Mouse (Mus musculus) forebrain, postnatal 0 days (tissue): ENCODE measurements around the gene Zfp235. TPM values are rescaled to one million over a fixed set of nuclear protein-coding genes. Genes with fewer than 3 reads are reported as not detected.

Experiments
- ATAC-seq: fragments of 200-750 bp; cut with Nextera tagmentation; 2 replicates; pipeline ENCODE4 v1.8.0; 2017; ENCODE audit warnings: mild to moderate bottlenecking, moderate library complexity
- DNase-seq: peaks from one replicate; pipeline ENCODE4 v3.0.0-alpha.2; 2015
- H3K27ac ChIP-seq: fragments of 300-500 bp; sonication (generic); 2 replicates; pipeline ENCODE4 v1.5.1; 2014; ENCODE audit warnings: low read depth, mild to moderate bottlenecking, antibody characterized with exemption, low read length, moderate library complexity, mixed read lengths
- H3K27me3 ChIP-seq: fragments of 300-500 bp; sonication (generic); 2 replicates; pipeline ENCODE4 v1.6.1; 2014; ENCODE audit warnings: mild to moderate bottlenecking, low read length, mixed read lengths; ENCODE audit not compliant: insufficient read depth
- H3K36me3 ChIP-seq: fragments of 300-500 bp; sonication (generic); 2 replicates; pipeline ENCODE4 v1.6.1; 2014; ENCODE audit warnings: mild to moderate bottlenecking, moderate library complexity; ENCODE audit not compliant: insufficient read depth
- H3K4me1 ChIP-seq: fragments of 300-500 bp; sonication (generic); 2 replicates; pipeline ENCODE4 v1.6.1; 2014; ENCODE audit warnings: antibody characterized with exemption; ENCODE audit not compliant: insufficient read depth
- H3K4me2 ChIP-seq: fragments of 300-500 bp; sonication (generic); 2 replicates; pipeline ENCODE4 v1.6.1; 2014; ENCODE audit warnings: low read depth, mild to moderate bottlenecking, moderate library complexity
- H3K4me3 ChIP-seq: fragments of 300-500 bp; sonication (generic); 2 replicates; pipeline ENCODE4 v1.5.1; 2014; ENCODE audit warnings: low read depth, low read length, mixed read lengths
- H3K9ac ChIP-seq: fragments of 300-500 bp; sonication (generic); 2 replicates; pipeline ENCODE4 v1.6.1; 2014; ENCODE audit warnings: mild to moderate bottlenecking
- H3K9me3 ChIP-seq: fragments of 300-500 bp; sonication (generic); 2 replicates; pipeline ENCODE4 v1.6.1; 2016; ENCODE audit warnings: low read length
- CTCF ChIP-seq: sonication (generic); IDR thresholded peaks from 2 replicates; pipeline ENCODE4 v1.5.1; 2016; ENCODE audit warnings: antibody characterized with exemption, control low read depth, low read depth
- WGBS: fragments of 180-500 bp; shearing (Covaris S2); extraction: QIAGEN DNeasy Blood & Tissue Kit; methylation state at CpG from one replicate; pipeline ENCODE4 v1.1.7; 2014; 5-methylcytosine and 5-hydroxymethylcytosine counted together
- polyA plus RNA-seq: library from polyadenylated mRNA; unstranded; fragments of >200 nt; fragmentation: Nextera tagmentation; extraction: Ambion mirVana; gene quantifications from 2 replicates; pipeline ENCODE4 v1.2.1, GENCODE M21; 2015
- total RNA-seq: library from RNA; depleted of rRNA; stranded (reverse); fragments of >200 nt; gene quantifications from 2 replicates; pipeline ENCODE4 v1.2.3, GENCODE M21; 2014

Zfp235 gene
- total and polyA plus RNA-seq, 2 experiments from 2014 or later = 19.1 to 31.2 TPM

GRCm38 (mm10) chr7:24112156-24112856 is 21.7 kb upstream of the Zfp235 start, which contains the start of gene Zfp112:
Gene Zfp112 (plus strand): TSS chr7:24112314.
- H3K27ac ChIP-seq = peak within 1 kb of the TSS; percentile 51
- TF ChIP-seq CTCF = no peak
- 3% methylated on average over 23 of the region's 23 CpGs for WGBS

DNA sequence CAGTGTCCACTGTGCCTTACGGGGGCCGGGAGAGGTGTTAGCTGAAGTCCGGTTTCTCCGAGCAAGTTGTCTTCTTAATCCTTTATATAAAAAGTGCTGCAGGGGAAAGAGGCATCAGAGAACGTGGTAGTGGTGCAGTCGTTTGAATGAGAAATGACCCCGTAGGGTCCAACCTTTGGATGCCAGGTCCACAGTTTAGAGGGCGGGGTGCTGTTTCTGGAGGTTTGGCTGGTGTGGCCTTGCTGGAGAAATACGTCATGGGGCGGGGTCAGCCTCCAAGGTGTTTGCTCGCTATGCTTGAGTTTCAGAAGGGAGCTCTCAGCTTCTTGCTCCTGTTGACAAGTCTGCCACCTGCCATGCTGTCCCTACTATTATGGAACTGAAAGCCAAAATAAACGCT is 21.0 kb upstream of the Zfp235 start:
- Histone ChIP-seq H3K4me1 (peaks cover 3% of the 10 kb centered on the region; the same call in 1 of the 2 replicates), H3K27me3 (no peaks in the 10 kb centered on the region), H3K4me3 (peak overlapping the region; percentile 59), H3K9me3 (peaks cover 16% of the 10 kb centered on the region), H3K9ac (peak overlapping the region; percentile 67), H3K4me2 (peak overlapping the region; percentile 76), H3K27ac (peak overlapping the region; percentile 51; the same call in 1 of the 2 replicates), H3K36me3 (peaks cover 4% of the 10 kb centered on the region)
- TF ChIP-seq CTCF = no peak
- WGBS = 13% methylated on average over 12 of the region's 12 CpGs
- DNase-seq (no peak), ATAC-seq (no peak)

More at GRCm38 (mm10) chr7:24112156-24112856, 21.7 kb upstream of the Zfp235 start, which contains the start of gene Zfp112:
- H3K9me3 ChIP-seq = peaks cover 23% of the 10 kb centered on the region
- peak within 1 kb of the TSS; percentile 67 for H3K9ac ChIP-seq
- no peaks in the 10 kb centered on the region for H3K27me3 ChIP-seq
- H3K36me3 ChIP-seq = peaks cover 11% of the 10 kb centered on the region
- H3K4me1 ChIP-seq = peaks cover 3% of the 10 kb centered on the region; the same call in 1 of the 2 replicates
- peak; percentile 93 for DNase-seq
- peak within 1 kb of the TSS; percentile 59 for H3K4me3 ChIP-seq
- H3K4me2 ChIP-seq = peak within 1 kb of the TSS; percentile 76
- ATAC-seq = peak; percentile 99

GRCm38 (mm10) chr7:24116655-24117054 is 17.3 kb upstream of the Zfp235 start:
- peaks cover 3% of the 10 kb centered on the region; the same call in 1 of the 2 replicates for H3K4me1 ChIP-seq
- DNase-seq = no peak
- 88% methylated on average over 4 of the region's 4 CpGs for WGBS
- H3K4me3 ChIP-seq = no peak overlapping the region
- no peak overlapping the region for H3K27ac ChIP-seq
- no peaks in the 10 kb centered on the region for H3K9me3 ChIP-seq
- H3K27me3 ChIP-seq = no peaks in the 10 kb centered on the region
- no peak for TF ChIP-seq CTCF
- H3K36me3 ChIP-seq = no peaks in the 10 kb centered on the region
- ATAC-seq = no peak
- H3K4me2 ChIP-seq = no peak overlapping the region
- H3K9ac ChIP-seq = no peak overlapping the region

- Histone ChIP-seq H3K9ac (peak overlapping the region; percentile 77), H3K27ac (peak overlapping the region; percentile 81), H3K36me3 (peaks cover 7% of the 10 kb centered on the region), H3K4me2 (peak overlapping the region; percentile 81), H3K9me3 (no peaks in the 10 kb centered on the region), H3K27me3 (no peaks in the 10 kb centered on the region), H3K4me3 (peak overlapping the region; percentile 81), H3K4me1 (peaks cover 9% of the 10 kb centered on the region)
- DNase-seq = no peak
- ATAC-seq = peak; percentile 57
- 16% methylated on average over 6 of the region's 6 CpGs for WGBS
- TF ChIP-seq CTCF = no peak
Measured at GRCm38 (mm10) chr7:24133425-24133995, 459 bp upstream of the Zfp235 start.

GRCm38 (mm10) chr7:24142566-24142965 is 8.6 kb downstream of the Zfp235 start:
- peaks cover 47% of the 10 kb centered on the region for H3K36me3 ChIP-seq
- H3K27me3 ChIP-seq = no peaks in the 10 kb centered on the region
- TF ChIP-seq CTCF = no peak
- no peaks in the 10 kb centered on the region for H3K4me1 ChIP-seq
- H3K9ac ChIP-seq = no peak overlapping the region
- no peak overlapping the region for H3K4me2 ChIP-seq
- H3K27ac ChIP-seq = no peak overlapping the region
- no peak overlapping the region for H3K4me3 ChIP-seq
- ATAC-seq (no peak), DNase-seq (no peak)
- 90% methylated on average over 6 of the region's 6 CpGs for whole genome bisulfite sequencing
- no peaks in the 10 kb centered on the region for H3K9me3 ChIP-seq

DNA sequence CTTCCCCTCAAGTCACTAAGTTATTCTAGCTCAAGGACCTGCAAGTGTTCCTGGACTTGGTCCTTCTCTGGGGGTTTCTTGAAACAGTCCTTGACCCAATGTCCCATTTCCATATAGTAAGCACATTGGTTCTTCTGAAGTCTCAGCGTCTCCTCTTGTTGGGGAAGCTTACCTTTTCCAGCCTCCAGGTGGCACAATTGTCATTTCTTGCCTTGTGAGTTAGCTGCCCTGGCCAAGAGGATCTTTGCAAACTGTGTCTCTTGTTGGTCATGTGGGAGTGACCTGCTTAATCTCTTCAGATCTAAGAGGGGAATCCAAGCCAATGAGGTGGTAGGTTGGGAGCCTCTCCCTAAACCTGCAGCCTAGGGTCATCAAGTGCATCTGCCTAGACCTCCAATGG is 19.3 kb downstream of the Zfp235 start:
- TF ChIP-seq CTCF = peak; percentile 26; the same call in 1 of the 2 replicates
- no peak overlapping the region for H3K4me2 ChIP-seq
- H3K4me3 ChIP-seq = no peak overlapping the region
- no peaks in the 10 kb centered on the region for H3K27me3 ChIP-seq
- DNase-seq (no peak), ATAC-seq (no peak)
- H3K4me1 ChIP-seq = no peaks in the 10 kb centered on the region
- WGBS = 10% methylated on average over 1 of the region's 1 CpGs
- H3K27ac ChIP-seq = no peak overlapping the region
- no peaks in the 10 kb centered on the region for H3K9me3 ChIP-seq
- H3K9ac ChIP-seq = no peak overlapping the region
- H3K36me3 ChIP-seq = no peaks in the 10 kb centered on the region

GRCm38 (mm10) chr7:24172191-24172590 is 38.2 kb downstream of the Zfp235 start:
- 64% methylated on average over 4 of the region's 4 CpGs for WGBS
- Histone ChIP-seq H3K9ac (no peak overlapping the region), H3K36me3 (no peaks in the 10 kb centered on the region), H3K27ac (no peak overlapping the region), H3K4me3 (no peak overlapping the region), H3K4me1 (no peaks in the 10 kb centered on the region), H3K4me2 (no peak overlapping the region), H3K9me3 (no peaks in the 10 kb centered on the region), H3K27me3 (no peaks in the 10 kb centered on the region)
- DNase-seq = no peak
- no peak for ATAC-seq
- no peak for TF ChIP-seq CTCF
